Mouse (Mus musculus) stomach, embryonic 14.5 days (tissue): Measurements from ENCODE around the gene Smg9. TPM values are rescaled to one million over a fixed set of nuclear protein-coding genes. Genes with fewer than 3 reads are reported as not detected.

Experiments
- polyA plus RNA-seq: library from polyadenylated mRNA; unstranded; fragments of >200 nt; fragmentation: Nextera tagmentation; extraction: Ambion mirVana; gene quantifications from 2 replicates; pipeline ENCODE4 v1.2.1, GENCODE M21; 2014

Gene Smg9
- polyA plus RNA-seq, 1 experiment from 2014 or later, result 26.6 TPM

Other genes starting within 250 kb of the Smg9 start
- gene Zfp114, start 224.6 kb upstream of the Smg9 start, polyA plus RNA-seq, result 5.9 and 8.0 TPM in 2 replicates
- gene Zfp111, start 188.2 kb upstream of the Smg9 start, polyA plus RNA-seq, result 13.5 and 14.9 TPM in 2 replicates
- 6.3 and 6.4 TPM in 2 replicates for gene Zfp109, start 162.1 kb upstream of the Smg9 start, polyA plus RNA-seq
- 4.5 and 4.7 TPM in 2 replicates for gene Zfp108, start 144.8 kb upstream of the Smg9 start, polyA plus RNA-seq
- gene Zfp93, start 129.2 kb upstream of the Smg9 start, polyA plus RNA-seq, result 8.3 and 9.7 TPM in 2 replicates
- 35.3 and 42.7 TPM in 2 replicates for gene Zfp61, start 98.4 kb upstream of the Smg9 start, polyA plus RNA-seq
- gene Zfp94, start 83.0 kb upstream of the Smg9 start, polyA plus RNA-seq, result 10.6 and 13.2 TPM in 2 replicates
- 0.41 TPM in 1 of 2 replicates, not detected in the other for gene Tescl, start 65.7 kb upstream of the Smg9 start, polyA plus RNA-seq
- not detected in 2 replicates for gene Lypd5, start 50.4 kb upstream of the Smg9 start, polyA plus RNA-seq
- 2.4 and 3.0 TPM in 2 replicates for gene Kcnn4, start 29.4 kb upstream of the Smg9 start, polyA plus RNA-seq
- not detected in 2 replicates for gene Irgc1, start 52.7 kb downstream of the Smg9 start, polyA plus RNA-seq
- gene Plaur, start 62.9 kb downstream of the Smg9 start, polyA plus RNA-seq, result 12.6 and 14.7 TPM in 2 replicates
- gene Cadm4, start 82.4 kb downstream of the Smg9 start, polyA plus RNA-seq, result 1.4 and 1.5 TPM in 2 replicates
- gene Zfp428, start 107.4 kb downstream of the Smg9 start, polyA plus RNA-seq, result 28.5 and 30.9 TPM in 2 replicates
- 0.21 and 0.29 TPM in 2 replicates for gene AC161166.1, start 112.8 kb downstream of the Smg9 start, polyA plus RNA-seq
- 8.9 and 9.0 TPM in 2 replicates for gene Irgq, start 131.1 kb downstream of the Smg9 start, polyA plus RNA-seq
- gene Pinlyp, start 146.5 kb downstream of the Smg9 start, polyA plus RNA-seq, result 0.73 and 1.3 TPM in 2 replicates
- gene Xrcc1, start 146.7 kb downstream of the Smg9 start, polyA plus RNA-seq, result 93.0 and 110 TPM in 2 replicates
- gene Ethe1, start 187.9 kb downstream of the Smg9 start, polyA plus RNA-seq, result 36.6 and 40.1 TPM in 2 replicates
- 3.5 and 4.0 TPM in 2 replicates for gene Zfp575, start 188.0 kb downstream of the Smg9 start, polyA plus RNA-seq
- 0.64 and 1.1 TPM in 2 replicates for gene Phldb3, start 211.1 kb downstream of the Smg9 start, polyA plus RNA-seq
- 9.8 and 13.7 TPM in 2 replicates for gene Lypd3, start 236.9 kb downstream of the Smg9 start, polyA plus RNA-seq